Mouse (Mus musculus) splenic B cell, adult 2 months (primary cell): Measurements from ENCODE around the gene Psen2.

ENCODE experiments used
- DNase-seq: peaks from one replicate; pipeline ENCODE4 v3.0.0-alpha.2; 2011; ENCODE audit warnings: low read depth, low spot score
- H3K27me3 ChIP-seq: 2 replicates; pipeline ENCODE4 v1.6.1; 2012; ENCODE audit warnings: mild to moderate bottlenecking, low read length, moderate library complexity, mixed read lengths; ENCODE audit not compliant: control insufficient read depth, poor library complexity, insufficient read depth, severe bottlenecking
- H3K36me3 ChIP-seq: 2 replicates; pipeline ENCODE4 v1.6.1; 2012; ENCODE audit warnings: mild to moderate bottlenecking, low read length, moderate library complexity, mixed read lengths; ENCODE audit not compliant: control insufficient read depth, poor library complexity, insufficient read depth, severe bottlenecking

Gene Psen2

DNA sequence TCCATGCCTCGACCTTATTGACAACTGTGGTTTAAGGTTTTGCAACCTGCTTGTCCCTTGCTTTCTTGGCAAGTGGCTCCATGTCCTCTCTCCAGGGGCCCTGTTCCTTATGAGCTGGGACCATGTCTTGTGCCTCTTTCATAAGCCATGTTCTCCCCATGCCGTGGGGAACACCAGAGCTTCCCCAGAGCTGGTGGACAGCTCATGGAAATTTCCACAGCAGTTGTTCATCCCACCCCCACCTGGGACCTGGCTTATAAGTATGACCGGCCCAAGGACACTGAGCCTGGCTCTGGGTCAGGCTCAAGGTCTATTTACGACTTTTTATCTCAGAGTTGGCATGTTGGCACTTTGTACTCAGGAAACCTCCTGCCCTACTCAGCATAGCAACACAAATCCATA, 53.2 kb downstream of the Psen2 start:
- no peaks in the 10 kb centered on the region for H3K36me3 ChIP-seq
- no peaks in the 10 kb centered on the region for H3K27me3 ChIP-seq
- no peak for DNase-seq

DNA sequence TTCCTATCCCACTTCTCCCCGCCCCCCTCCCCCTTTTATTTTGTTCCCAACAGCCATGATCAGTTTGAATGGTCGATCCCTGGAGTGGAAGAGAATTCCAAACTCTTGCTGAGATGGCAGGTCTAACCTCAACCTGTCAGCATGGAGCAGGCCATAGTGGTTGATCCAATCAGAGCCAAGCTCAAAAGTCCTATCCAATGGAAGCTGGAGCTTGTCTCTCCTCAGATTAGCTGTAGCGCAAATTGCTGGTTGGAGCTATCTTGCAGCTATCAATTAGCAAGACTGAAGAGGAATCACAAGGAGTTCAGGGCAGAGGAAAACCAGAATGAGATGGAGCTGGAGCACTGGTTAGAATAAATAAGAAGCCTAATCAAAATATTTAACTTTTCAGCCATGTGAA, 54.9 kb downstream of the Psen2 start:
- Histone ChIP-seq H3K36me3 (no peaks in the 10 kb centered on the region), H3K27me3 (no peaks in the 10 kb centered on the region)
- DNase-seq = no peak

DNA sequence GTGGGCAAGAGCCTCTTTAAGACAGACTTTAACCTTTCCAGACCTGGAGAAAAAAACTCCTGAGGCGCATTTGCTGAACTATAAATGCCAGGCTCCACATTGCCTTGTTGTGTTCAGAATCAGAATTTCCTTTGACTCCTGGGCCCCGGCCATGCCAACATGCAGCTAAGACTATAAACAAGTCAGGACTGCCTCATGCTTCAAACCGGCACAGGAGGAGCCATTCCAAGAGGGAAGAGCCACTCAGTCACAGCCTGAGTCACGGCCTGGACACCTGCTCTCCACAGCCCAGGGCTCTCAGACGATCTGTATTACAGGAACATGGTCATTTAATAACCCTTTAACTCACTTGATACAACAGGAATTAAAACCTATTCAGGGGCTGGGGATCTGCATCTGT, 62.5 kb downstream of the Psen2 start:
- DNase-seq = no peak
- no peaks in the 10 kb centered on the region for H3K27me3 ChIP-seq
- no peaks in the 10 kb centered on the region for H3K36me3 ChIP-seq

DNA sequence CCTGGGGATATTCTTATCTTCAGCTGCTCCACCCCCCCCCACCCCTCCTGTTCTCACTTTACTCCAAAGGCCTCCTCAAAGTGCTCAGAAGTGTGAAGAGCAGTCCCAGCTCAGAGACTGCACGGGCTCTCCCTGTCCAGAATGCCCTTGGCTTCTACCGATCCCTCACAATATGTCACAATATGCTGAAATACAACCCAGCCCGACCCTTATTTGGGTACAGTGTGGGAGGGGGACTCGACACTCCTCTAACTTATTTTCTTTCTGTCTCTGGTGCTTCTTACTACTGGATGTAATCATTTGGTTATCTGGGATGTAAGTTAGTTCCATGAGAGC, 63.6 kb downstream of the Psen2 start:
- no peak for DNase-seq
- no peaks in the 10 kb centered on the region for H3K36me3 ChIP-seq
- H3K27me3 ChIP-seq = no peaks in the 10 kb centered on the region

DNA sequence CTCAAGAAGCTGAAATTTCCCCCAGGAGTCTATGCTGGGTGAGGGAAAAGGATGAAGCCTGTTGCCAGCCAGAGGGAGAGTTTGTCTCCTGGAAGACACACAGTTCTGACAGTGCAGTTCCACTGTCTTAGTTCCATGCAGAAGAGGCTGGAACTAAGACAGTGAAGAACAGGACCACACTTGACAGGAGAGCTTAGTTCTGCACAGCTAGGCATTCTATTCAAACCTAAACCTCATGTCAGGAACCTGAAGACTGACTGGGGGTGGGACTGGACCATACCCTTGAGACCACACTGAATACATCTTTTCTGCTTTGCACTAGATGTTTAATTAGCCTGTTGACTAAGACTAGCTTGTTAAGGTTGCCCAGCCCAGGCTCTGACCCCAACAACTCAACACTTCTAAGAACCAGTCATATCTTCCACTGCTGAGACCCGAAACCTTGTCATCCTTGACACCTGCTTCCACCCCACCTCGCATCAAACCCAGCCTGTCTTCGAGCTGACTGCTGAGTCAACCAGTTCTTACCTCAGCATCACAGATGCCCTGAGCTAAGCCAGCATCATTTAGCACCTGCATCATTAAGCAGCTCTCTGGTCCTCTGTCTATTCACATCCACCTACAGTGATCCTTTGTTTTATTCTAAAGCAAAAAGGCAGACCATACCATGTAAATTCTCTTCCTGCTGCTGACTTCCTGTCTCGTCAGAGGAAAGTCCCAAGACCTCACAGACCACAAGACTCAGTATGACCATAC, 64.1 kb downstream of the Psen2 start, which contains the start of gene Coq8a:
Coq8a (minus strand) TSS at position 644 of the 756 bp plus-strand sequence.
- DNase-seq = peak; percentile 96
- Histone ChIP-seq H3K27me3 (no peaks in the 10 kb centered on the region), H3K36me3 (no peaks in the 10 kb centered on the region)

DNA sequence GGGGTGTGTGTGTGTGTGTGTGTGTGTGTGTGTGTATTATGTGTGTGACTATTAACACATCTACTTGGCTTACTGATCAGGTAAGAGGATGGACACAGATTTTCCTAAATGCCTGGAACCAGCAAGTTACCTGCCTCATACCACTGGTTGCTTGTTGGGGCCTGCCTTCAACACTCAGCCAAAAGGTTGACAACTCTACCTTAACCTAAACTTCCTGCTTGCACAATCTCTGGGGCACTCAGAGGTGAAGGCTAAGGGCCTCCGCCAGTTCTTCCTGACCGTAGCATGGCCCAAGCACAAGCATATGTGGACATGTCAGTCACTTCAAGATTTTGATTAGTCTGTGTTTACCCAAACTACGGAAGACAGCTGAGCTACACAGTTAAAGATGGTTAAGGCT, 65.3 kb downstream of the Psen2 start:
- Histone ChIP-seq H3K36me3 (no peaks in the 10 kb centered on the region), H3K27me3 (no peaks in the 10 kb centered on the region)
- DNase-seq = peak; percentile 65

DNA sequence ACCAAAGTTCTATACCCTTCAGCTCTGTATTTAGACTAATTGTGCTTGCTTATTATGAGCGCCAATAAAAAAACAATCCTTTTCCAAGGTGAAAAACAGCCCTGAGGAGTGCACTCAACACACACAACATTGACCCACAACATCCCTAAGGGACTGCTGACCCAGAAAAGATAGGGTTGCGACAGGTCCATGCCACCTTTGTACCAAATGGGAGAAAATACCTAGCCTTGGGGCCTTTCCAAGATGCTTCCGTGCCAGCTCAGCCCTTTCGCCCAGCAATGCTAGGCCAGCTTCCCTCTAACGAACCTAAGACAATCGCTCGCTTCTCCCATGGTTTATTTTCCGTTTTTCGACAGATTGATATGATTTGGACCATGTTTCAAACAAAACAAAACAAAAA, 66.7 kb downstream of the Psen2 start:
- no peak for DNase-seq
- Histone ChIP-seq H3K36me3 (no peaks in the 10 kb centered on the region), H3K27me3 (no peaks in the 10 kb centered on the region)

DNA sequence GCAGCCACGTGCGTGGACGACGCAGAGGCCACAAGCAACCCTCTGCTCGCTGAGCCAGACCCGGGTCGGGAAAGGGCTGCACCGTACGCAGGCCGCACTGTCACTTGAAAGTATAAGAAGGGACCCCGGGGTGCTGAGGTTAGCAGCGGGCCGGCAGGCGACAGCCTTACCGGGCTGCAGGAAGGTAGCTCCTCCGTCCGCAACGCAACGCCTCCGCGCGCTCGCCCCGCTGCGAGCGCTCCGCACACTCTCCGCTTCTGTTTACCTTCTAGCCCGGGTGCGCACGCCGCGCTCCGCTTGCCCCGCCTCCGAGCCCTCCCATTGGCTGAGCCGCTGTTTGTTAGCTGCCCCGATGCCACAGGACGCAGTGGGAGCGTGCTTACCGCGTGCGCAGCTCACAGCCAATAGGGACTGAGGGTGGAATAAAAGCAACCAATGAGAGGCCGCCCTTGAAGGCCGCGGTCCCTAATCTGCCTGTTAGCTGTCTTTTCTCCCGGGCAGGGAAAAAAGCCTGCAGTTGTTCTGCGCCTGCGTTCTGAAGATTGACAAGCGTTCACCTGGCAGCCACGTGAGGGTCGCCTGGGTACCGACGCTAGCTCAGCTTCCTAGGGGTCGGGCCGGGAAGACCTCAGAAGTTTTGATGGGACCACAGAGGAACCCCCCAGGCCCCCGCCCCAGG, 67.4 kb downstream of the Psen2 start:
- Histone ChIP-seq H3K27me3 (no peaks in the 10 kb centered on the region), H3K36me3 (no peaks in the 10 kb centered on the region)
- DNase-seq = peak; percentile 99

DNA sequence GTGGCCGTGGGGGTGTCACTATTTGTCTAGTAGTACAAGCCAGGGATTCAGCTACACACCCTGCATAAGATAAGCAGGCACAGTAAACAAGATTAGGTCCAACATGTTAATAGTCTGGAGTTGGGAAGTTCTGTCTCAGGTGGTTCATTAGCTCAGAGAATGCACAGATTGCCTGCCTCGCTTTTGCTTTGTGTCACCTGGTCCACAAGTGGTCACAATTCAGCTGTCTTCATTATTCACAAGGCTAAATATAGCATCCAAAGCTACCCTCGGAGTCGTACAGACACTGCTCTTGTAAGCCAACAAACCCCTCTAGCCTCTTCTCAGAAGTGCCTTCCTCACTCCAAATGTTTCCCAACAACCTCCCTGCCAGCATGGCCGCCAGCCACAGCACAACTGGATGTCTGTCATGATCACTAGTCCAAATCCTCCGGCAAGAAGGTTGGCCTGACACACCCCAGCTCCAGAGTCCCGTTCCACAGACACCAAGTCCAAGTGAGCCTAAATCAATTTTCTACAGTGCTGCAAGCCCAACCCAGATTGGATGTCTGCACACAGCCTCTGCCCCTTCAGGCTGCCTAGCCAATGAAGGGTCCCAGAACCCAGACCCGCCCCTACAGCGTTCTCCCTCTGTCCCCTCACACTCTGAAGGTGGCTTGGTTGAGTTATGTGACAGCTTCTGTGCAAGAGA, 68.3 kb downstream of the Psen2 start:
- no peaks in the 10 kb centered on the region for H3K27me3 ChIP-seq
- H3K36me3 ChIP-seq = no peaks in the 10 kb centered on the region
- peak; percentile 64 for DNase-seq

DNA sequence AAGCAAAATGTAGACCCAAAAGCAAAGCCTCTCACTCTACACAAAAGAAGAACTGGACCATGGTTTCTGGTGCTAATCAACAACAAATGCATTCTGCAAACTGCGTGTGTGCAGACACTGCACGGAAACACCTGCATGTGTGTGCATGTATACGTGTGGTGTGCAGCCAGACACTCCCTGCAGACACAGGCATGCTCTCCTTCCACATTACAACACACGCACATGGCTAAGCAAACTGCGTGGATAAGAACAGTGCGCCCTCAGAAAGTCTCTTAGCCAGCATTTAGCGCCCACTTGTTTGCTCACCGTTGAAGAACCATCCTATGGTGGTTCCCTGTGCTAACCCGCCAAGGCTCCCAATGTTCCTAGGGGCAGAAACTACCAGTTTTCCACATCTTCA, 69.2 kb downstream of the Psen2 start:
- DNase-seq = no peak
- no peaks in the 10 kb centered on the region for H3K36me3 ChIP-seq
- H3K27me3 ChIP-seq = no peaks in the 10 kb centered on the region

DNA sequence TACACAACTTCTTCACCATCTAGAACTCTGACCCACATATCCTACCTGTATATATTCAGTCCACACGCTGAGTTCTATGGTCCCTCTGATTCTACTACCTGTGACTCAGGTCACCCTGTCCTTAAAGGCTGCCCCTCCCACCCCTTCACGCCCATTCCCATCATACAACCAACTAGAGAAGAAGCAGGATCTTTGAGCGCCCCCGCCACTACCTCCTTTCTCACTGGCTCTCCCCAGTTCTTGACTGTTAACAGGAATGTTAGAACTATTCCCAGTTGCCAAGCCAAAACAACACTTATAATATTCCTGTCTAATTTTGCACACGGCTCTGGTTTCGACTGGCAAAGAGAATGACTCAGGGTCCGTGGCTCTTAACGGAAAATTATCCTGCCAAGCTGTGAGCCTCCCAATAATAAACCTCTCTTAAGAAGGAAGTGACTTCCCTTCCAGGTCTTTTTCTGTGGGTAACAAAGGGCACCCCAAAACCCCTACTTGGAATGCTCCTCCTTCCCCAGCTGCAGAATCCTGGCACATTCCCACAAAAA, 69.8 kb downstream of the Psen2 start:
- Histone ChIP-seq H3K36me3 (no peaks in the 10 kb centered on the region), H3K27me3 (no peaks in the 10 kb centered on the region)
- DNase-seq = no peak

DNA sequence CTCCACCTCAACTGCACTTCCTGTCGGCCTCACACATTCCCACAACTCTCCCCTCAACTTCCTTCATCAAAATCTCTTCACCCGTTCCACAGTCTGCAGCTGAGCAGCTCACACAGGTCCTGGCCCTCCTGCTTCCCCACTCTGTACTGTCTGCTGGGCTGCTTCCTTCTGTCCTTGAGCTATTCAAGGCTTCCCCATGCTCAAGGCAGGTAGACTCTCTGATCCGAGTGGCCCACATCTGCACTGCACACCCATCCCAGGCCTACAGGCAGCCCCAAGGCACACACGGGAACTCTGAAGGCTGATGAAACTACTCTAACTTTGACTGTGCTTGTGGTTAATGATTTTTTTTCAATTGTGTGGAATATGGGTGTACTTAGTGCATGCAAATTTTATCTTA, 70.4 kb downstream of the Psen2 start:
- Histone ChIP-seq H3K36me3 (no peaks in the 10 kb centered on the region), H3K27me3 (no peaks in the 10 kb centered on the region)
- peak; percentile 24 for DNase-seq

DNA sequence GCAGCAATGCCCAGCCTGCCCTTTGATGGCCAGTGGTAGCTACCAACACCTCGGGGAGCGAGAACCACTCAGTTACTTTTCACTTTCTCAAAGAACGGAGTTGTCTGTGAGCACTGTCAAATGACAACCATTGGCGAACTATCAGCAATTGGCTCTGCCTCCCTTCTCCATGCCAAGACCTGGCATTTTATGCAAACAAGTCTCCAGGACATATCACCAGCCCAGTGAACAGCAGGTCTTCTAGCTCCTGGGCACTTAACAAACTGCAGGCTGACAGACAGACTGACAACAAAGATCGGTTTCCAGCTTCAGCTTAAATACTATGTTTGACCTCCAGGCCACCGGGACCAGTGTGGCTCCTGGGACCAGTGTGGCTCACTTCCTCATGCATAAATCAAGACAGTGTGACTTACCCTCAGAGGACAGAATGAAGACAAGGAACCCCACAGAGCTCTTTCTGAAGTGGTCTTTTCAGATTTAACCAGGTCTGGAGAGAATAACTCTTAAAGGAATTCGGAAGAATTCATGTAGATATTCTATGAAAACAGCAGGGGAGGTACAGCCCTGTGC, 71.5 kb downstream of the Psen2 start:
- Histone ChIP-seq H3K27me3 (no peaks in the 10 kb centered on the region), H3K36me3 (no peaks in the 10 kb centered on the region)
- peak; percentile 59 for DNase-seq

DNA sequence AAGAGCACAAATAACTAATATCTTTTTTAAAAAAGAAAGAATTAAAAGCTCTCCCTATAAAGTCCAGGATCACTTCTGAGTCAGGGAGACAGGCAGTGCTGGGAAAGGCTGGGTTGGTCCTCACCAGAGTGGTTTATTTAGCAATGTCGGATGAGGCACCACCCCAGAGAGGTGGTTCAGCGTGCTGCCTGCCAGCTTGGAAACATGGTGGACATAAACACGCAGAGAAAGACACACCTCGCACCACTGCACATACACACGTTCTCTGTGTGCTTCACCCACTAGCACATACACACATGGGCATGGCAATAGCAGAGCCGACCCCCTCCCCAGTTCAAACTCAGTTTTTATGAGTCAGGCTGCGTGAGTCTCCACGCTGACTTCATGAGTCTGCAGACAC, 72.1 kb downstream of the Psen2 start:
- H3K27me3 ChIP-seq = no peaks in the 10 kb centered on the region
- no peaks in the 10 kb centered on the region for H3K36me3 ChIP-seq
- no peak for DNase-seq

DNA sequence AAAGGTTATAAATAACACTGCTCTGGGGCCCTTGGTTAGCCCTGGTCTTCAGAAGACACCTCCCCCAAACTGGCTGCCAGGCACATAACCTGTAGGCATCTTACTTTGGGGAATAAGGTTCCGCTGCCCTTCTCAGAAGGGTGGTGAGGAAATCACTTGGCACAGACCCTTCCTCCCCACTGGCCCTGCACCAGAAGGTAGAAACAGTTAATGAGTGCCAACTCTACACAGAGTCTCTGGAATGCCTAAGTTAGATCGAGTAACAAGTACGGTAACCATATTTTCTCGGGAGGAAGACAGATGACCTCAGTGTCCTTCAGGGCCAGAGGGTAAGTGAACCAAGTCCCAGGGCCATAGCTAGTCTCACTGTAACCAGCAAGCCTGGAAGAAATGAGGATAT, 74.3 kb downstream of the Psen2 start:
- Histone ChIP-seq H3K36me3 (0 out of 2 replicates have a peak, but pooled peaks cover 2% of the 10 kb centered on the region), H3K27me3 (no peaks in the 10 kb centered on the region)
- no peak for DNase-seq
